Mouse (Mus musculus): ENCODE measurements at regions not wholly inside any gene's neighbourhood (a gene's known extent, or its start where the extent isn't known, plus 50 kb on each side); places are given as distances from the start of the nearest gene placed in this dataset.

DNA sequence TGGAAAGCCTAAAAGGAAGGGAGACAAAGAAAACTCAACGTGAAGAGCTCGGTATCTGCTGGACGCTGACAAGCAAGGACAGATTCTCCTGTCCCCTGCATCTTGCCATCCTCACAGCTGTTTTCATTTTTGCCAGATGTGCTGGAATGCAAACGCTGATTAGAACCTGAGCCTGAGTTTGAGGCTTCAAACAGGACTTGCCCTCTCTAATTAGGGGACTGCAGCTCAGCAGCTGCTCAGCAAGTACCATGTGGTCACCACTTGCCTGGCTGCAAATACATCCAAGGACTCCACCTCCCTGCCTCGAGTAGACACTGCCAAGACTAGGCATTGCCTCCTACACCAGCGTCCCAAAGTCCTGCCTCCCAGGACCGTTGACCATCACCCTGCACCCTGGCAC is 140.7 kb downstream of the Cdc5l start:
- no peak for DNase-seq (ENCODE audit: low spot score in 2 of 2)

DNA sequence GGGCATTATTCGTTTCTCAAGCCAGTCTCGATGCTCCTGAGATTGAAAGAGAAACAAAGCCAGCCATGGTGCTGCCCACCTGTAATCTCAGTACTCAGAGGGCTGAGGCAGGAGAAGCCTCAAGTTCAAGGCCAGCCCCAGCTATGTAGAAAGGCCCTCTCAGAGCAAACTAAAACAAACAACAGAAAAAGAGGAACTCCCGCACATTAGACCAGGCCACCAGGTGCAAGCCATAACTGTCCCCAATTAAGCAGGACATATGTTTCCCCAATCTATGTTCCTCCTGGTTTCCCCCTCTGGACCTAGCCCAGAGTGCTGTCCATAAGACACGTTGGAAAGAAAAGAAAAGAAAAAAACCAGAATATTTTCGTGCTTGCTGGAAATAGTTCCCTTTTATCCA is 142.5 kb downstream of the Cdc5l start:
- no peak for DNase-seq (ENCODE audit: low spot score in 2 of 2)

DNA sequence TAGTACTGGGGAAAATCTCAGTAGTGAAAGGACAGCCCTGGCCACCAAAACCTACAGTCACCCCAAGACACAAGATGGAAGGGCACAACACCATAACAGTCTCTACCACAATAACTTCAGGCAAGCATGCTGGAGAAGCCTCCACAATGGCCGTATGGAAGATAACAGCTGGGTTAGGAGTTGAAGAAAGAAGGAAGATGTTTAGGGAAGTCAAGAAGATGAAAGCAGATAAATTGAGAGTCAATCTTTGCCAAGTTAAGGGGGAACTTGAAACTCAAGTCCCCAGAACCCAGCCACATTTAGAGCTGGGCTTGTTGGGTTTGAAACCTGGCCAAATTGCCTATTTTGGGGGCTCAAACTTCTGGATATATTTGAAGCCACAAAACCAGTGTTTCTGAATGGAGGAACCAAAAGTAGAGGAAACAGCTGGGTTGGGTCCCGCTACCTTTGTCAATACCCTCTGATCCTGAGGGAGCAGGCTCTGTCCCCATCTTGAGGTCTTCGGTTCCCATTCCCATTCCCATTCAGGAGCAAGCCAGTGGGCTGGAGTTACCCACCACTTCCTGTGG is 147.8 kb downstream of the Cdc5l start:
- no peak for DNase-seq (ENCODE audit: low spot score in 2 of 2)

DNA sequence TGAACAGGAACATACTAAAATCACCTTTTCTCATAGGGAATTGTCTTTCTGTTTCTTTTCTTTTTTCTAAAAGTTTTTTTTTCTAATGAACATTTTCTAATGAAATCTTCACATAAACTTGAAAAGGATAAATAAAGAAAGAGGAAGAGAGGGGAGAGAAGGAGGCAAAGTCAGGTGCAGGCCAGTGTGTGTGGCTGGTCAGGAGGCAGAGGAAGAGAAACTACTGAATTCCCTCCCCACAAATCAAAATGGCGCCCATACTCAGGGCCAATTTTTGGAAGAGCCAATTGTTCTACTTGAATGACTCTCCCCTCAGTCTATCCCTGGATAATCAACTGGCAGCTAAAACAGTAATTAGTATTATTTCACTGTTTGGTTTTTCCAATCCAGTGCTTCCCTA is 152.0 kb downstream of the Cdc5l start:
- no peak for DNase-seq (ENCODE audit: low spot score in 2 of 2)

DNA sequence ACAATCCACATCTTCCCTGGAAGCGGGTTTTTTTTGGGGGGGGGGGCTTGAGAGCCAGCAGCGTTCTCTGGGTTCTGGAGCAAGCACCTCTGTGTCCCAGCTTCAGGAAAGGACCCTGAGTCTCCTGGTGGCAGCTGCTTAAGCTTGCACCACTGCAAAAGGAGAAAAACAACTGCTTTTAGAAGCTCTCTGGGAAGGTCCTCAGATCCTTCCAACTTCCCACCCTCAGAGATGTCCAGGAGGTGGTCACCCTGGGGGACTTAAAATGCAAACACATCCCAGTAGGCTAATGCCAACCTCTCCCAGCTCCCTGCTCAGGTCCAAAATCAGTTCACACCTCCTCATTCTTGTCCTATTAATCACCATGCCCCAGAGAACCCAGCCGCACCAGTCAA is 153.7 kb downstream of the Cdc5l start:
- no peak for DNase-seq (ENCODE audit: low spot score in 2 of 2)

DNA sequence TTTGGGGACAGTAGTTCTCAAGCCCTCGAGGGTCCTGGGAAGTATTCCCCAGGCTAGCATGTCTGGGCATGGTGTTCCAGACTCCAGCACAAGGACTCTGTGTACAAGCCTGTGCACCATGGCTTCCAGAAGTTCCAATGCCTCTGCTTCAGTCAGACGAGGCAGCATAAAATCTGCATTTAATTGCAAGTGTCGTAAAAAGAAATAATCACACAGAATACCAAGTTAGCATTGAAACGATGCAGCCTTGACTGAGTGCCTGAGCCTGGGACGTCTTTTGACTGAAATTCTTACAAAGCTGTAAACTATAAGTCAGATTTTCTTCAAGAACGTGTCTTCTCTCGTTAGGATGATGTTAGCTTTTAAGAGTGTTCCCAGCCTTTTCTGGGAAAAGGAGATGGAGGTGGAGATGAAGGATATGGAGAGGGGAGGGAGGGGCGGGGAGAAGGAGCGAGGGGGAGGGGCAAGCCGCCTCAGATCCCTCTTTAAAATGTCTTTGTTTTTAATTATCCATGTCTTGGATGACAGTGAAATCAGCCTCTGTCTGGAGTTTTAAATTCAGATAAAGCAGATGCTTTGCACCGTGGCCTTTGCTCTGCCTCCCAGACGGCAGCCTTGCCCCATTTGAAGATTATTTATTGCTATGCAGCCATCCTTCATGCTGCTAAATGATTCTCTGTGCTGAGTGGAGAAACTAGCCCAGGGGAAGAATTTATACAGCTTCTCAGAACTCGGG is 154.3 kb downstream of the Cdc5l start:
- no peak for DNase-seq (ENCODE audit: low spot score in 2 of 2)

DNA sequence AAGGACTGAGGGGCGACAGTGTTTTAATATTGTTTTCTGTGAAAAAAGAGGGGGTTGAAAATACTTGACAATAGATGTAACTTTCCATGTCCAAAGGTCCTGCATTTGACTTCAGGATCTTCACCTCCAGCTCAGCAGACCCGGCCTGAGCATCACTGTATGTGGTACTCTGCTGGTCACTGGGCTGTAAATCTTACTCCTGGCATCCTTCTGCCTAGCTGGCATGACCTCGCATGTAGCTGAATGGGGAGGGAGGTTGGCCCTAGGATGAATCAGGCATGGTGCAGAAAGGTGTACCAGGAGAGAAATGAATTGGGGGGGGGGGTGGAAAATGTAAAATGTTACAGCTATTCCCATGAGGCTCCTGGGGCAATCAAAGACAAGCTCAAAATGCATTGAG is 156.0 kb downstream of the Cdc5l start:
- DNase-seq (ENCODE audit: low spot score in 2 of 2), result no peak

DNA sequence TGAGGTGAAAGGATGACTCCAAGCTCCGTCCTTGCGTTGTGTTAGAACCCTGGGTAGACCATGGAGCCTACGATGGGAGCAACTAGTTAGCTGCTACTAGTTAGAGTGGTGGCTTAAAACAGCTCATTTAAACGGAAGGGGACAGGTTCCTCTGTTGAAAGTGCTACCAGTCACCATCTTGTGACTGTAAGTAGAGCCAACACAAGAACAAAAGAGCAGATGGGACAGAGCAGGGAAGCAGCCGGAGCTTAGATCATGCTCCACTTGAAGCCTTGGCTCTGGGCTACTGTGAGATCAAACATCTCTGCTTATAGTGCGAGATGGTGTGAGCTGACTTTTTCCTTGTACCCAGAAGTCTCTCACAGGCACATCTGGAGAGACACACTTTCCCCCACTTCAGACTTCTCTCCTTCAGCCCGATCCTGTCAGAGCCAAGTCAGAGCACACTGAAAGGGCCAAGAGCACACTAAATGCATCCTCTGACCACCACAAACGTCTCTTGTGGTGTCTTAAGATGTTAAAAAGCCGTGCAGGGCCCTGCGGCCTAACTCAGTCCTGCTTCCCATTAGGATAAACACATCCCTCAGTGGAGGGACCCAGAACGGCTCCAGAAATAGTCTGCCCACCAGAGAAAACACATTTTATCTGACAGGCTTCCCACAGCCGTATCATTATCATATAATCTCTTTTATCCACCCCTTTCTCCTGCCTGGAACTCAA is 156.7 kb downstream of the Cdc5l start:
- DNase-seq (ENCODE audit: low spot score in 2 of 2), result no peak

DNA sequence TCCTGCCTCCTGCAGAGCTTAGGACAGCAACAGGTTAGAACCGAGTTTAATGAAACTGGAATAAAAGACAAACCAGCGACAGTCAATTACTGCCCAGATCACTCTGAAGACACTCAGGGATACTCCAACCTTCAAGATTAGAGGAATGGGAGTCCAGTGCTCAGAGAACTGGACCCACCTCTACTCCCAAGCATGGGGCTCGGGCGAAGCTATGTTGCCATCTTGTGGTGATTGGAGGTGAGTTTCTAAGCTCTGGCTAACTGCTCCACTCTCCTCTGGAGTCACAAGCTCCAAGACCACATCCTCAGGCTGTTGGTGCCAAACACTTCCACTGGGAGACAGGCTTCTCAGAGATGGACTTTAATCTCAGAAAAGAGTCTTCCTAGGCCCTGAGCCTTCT is 158.6 kb downstream of the Cdc5l start:
- DNase-seq (ENCODE audit: low spot score in 2 of 2), result no peak

DNA sequence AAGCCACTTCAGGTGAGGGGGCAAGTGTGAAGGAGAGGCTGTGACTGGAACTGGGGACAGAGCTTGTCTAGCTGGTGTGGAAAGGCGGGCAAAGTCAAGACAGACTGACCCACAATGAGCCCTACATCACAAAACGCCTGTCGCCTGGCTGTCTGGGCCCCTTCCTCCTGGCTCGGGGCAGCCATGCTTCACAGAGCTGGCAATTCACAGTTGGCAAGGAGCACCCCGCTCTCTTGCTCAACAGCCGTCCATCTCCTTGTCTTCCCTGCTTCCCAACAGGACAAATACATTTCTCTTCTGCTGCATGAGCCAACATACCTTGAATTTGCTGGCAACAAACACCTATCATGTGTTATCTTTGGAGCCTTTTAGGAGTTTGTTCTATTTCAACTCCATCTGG is 166.8 kb downstream of the Cdc5l start:
- DNase-seq (ENCODE audit: low spot score in 2 of 2), result no peak

DNA sequence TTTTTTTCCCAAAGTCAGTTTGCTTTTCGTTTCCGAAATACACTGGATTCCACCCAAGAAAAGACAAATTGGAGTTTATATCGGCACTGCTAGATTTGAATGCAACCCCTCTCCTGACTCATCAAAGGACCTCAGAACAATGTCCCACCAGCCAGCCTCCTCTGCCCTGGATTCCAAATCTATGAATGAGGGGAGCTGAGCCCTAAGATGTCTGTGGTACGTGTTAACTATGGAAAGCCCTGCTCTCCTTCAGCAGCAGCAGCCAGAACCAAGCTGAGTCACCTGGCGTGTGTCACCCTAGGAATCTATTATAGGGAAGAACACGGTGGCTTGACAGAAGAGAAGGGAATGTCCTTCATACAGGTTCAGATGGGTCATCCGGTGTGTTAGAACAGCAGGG is 167.9 kb downstream of the Cdc5l start:
- no peak for DNase-seq (ENCODE audit: low spot score in 2 of 2)

DNA sequence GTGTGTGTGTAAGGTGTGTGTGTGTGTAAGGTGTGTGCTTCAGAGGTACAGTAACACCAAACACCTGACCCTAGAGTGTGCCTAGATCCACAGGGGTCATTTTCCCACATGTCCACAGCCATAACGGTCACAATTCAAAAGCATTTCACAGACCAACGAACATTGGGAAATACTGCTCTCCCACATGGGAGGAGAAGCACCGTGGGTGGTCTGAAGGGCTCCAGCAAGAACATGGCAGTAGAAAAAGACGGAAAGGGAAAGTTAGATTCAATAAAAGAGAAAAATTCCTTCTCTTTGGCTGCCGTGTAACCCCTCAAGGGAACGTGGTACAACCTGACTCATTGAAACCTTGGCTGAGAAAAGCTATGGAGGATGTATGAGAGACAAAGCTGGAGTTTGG is 169.1 kb downstream of the Cdc5l start:
- DNase-seq (ENCODE audit: low spot score in 2 of 2), result no peak

DNA sequence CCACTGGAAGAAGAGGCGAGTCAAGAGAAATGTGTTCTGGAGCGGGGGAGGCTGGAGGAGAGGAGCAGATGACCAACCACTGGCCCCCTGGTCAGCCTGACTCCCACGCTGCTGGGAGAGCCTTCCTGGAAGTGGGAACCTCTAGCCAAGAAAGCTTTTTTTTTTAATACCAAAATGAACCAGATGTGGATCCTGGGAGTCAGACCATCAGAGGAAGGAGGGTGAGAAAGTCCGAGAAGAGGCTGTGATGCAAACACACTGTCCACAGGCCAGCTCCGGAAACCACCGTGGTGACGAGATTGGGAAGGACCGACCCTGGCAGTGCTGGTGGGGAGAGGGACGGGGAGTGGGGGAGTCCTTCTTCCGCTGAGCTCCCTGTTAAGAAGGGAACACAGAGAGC is 173.1 kb downstream of the Cdc5l start:
- DNase-seq (ENCODE audit: low spot score in 2 of 2), result no peak

DNA sequence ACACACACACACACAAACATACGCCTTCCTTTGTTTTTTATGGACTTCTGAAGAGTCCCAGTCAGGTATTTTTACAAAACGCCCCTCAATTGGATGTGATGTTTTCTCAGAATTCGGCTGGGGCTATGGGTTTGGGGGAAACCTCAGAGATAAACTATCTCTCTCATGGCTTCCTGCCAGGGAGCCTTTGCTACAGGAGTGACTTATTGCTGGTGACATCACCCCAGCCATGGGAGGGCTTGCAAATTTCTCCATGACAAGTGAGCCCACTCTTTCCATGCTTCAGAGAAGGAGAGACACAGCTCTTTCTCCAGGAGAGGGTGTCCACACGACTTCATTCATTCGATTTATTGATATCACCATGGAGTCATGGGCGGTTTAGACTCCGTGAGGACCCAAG is 175.5 kb downstream of the Cdc5l start:
- no peak for DNase-seq (ENCODE audit: low spot score in 2 of 2)

DNA sequence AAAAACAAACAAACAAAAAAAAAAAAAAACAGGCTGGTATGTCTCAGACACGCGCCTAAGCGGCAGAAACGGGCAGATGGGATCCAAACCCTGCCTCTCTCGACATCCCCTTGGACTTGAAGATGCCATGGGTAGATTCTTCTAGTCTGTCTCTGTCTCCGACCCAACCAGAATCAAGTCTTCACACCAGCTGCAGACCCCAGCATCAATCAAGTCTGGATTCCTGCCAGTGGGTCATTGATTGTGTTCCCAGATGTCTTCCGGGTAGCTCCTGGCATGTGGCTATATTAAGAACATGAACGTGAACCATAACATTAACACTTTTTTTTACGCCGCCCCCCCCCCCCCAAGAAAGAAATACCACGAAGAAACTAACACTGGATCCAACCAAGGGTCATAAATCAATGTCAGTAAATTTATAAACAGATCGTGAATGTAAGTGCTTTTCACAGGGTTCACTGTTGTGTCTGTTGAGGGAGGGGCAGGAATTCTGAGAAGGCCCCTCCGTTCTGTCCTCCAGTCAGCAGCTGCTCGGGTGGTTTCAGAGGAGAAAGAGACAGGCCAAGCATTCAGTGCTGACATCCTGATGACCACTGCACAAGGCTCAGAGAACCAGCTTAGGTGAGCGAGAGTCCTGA is 180.8 kb downstream of the Cdc5l start:
- no peak for DNase-seq (ENCODE audit: low spot score in 2 of 2)

DNA sequence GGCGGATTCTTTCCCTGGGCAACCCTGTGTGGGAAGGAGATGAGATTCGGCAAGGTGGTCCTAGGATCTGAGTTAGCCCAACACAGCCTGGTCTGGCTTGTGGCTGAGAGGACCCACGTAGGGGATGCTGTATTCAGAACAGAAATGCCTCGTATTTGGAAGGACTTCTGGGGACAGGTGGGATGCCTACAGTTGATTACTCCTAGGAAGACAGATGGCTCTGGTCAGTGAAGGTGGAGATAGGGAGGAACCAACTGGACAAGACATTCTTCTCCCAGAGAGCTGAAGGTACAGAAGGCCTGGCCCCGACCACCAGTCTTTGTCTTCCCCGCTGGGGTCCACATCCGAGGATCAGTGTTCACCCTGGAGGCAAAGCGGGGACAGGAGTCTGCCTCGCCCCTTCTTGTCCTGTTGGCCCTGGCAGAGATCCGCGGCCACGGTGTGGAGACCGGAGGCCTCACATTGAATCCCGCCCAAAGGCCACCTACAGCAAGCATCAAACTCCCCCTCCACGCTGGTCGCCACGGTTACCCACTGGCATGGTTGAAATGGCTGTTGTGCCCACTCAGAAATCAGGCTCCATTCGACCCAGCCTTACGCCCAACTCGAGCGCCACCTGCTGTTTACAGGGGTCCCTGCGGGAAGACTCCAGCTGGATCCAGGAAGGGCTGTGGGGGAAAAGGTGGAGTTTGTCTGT is 182.4 kb downstream of the Cdc5l start:
- DNase-seq (ENCODE audit: low spot score in 2 of 2), result peak; percentile 90 to 91

DNA sequence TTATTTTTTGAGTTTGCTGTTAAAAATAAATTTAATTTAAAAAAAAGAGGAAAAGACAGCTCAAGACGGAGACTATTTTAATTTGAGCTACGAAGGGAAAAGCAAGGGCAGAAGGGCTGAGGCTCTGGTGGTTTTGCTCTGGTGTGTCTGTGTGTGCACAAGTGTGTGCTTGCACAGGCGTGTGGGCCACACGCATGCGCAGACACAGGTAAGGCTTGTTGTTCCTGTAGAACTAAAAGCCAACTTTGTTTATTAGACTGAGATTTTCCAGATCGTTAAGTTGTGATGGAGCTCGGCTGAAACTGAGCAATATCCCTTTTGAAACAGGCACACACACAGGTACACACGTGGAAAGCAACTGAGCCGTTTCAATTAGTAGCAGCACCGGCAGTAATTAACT is 183.1 kb downstream of the Cdc5l start:
- no peak for DNase-seq (ENCODE audit: low spot score in 2 of 2)

DNA sequence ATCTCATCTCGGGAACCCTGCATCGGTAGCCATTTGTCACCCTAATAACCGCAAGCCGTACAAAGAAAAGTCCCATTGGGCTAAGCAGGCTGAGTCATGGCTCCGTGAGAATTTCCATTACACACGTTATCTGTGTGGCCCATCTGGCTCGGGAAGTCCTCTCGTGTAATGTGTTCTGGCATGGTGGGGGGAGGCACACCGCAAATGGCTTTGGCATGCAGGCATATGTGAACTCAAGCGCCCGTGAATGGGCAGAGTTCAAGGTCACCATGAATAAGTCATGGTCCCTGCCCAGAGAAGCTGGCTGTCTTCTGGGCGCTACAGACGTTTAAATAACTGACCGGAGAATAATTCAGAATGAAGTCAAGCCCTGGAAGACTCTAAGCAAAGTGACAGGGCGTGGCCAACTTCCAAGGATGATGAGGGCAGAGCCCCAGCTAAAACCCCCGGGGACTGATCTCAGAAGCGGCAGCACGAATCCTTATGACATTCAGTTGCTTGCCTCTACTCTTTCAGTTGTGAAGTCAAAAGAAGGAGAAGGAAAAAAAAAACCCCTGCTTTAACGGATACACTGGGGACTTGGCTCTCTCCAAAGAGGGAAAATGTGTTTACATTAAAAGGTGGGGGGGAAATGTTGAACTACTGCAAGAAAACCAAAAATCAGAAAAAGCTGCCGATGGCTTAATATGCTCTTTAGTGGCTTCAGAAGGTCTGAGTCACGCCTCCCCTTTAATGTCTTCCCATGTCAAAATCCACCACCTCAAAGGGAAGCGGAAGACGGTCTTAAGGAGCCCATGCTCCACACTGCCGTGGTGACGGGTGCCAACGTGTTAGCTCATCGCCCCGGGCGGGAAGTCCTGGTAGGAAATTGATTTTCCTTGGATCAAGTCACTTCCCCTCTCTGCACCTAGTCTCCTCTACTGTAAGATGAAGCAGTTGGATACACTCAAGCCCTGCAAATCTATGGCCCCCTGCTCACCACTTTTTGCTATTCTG is 186.1 kb downstream of the Cdc5l start:
- no peak for DNase-seq (ENCODE audit: low spot score in 2 of 2)

DNA sequence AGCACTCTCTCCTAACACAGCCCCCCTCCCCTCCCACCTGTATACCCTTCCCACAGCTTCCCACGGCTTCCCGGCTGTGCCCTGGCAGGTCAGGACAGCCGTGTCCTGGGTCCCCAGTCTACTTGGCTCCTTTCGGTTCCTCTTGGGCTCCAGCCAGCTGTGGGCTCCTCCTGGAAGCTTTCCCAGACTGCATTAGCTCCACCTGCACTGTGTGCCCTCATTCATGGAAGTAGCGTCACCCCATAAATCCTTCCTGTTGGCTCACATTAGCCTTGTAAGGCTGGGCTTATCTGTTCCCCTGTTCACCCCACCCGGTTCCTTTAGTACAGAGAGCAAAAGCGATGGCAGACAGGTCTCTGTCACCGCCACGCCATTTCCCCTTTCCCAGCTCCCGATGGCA is 188.7 kb downstream of the Cdc5l start:
- no peak for DNase-seq (ENCODE audit: low spot score in 2 of 2)

DNA sequence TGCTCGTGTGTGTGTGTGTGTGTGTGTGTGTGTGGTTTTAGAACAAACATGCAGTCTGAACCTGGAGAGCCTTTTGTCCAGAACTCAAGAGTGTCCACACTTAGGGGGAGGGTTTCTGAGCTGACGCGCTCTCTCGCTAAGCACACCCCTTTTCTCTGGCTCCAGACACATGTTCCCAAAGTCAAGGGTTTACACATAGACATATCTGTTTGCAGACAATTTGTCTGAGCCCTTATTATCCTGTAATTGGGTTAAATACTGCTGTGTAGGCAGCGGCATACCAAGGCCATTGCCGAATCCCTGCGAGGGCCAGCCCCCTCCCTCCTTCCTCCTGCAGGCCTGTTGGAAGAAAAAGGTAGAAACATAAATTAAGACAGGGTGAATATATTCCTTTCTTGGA is 190.4 kb downstream of the Cdc5l start:
- DNase-seq (ENCODE audit: low spot score in 2 of 2), result no peak

DNA sequence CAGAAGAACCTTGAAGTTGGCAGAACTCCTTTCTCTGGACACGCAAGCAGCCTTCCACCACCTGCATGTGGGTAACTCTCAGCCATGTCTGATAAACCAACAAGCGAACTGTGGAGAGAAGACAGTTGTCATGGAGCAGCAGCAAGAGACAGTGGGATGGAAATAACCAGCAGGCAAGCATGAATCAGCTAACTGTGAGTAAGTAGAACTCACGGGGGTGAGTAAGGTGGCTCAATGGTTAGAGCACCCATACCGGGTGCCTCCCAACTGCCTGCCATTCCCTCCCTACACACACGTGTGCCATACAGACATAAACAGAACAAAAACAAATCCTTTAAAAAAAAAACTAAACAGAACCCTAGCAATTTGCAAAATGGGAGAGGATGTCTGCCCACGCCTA is 191.5 kb downstream of the Cdc5l start:
- DNase-seq (ENCODE audit: low spot score in 2 of 2), result no peak

All from layer of hippocampus, postnatal 10 days (tissue).